Mouse (Mus musculus): Measurements from ENCODE around the gene Mrpl43. TPM values are rescaled to one million over a fixed set of nuclear protein-coding genes. Genes with fewer than 3 reads are reported as not detected.

Mrpl43 gene
- polyA plus RNA-seq, 1 experiment from 2014 or later, result 79.4 TPM

- Histone ChIP-seq H3K36me3 (peaks cover 83% of the 10 kb centered on the region), H3K9me3 (replicated peaks) (no peaks in the 10 kb centered on the region), H3K27me3 (no peaks in the 10 kb centered on the region), H3K4me3 (no peak overlapping the region), H3K4me2 (replicated peaks) (no peak overlapping the region), H3K9ac (no peak overlapping the region), H3K4me1 (no peaks in the 10 kb centered on the region), H3K27ac (no peak overlapping the region)
- no peak for ATAC-seq (ENCODE audit: low FRiP score)
- 89% methylated on average over 8 of the region's 8 CpGs for WGBS
These were observed 6.6 kb downstream of the Mrpl43 start for GRCm38 (mm10) chr19:44999647-45000046.

GRCm38 (mm10) chr19:44997786-44998185 is 8.5 kb downstream of the Mrpl43 start:
- no peak overlapping the region for H3K27ac ChIP-seq
- 82% methylated on average over 11 of the region's 11 CpGs for WGBS
- ATAC-seq (ENCODE audit: low FRiP score), result no peak
- H3K4me3 ChIP-seq, result no peak overlapping the region
- peaks cover 69% of the 10 kb centered on the region for H3K36me3 ChIP-seq
- no peaks in the 10 kb centered on the region for H3K27me3 ChIP-seq
- H3K9ac ChIP-seq, result no peak overlapping the region
- no peak overlapping the region for H3K4me2 ChIP-seq (replicated peaks)
- no peaks in the 10 kb centered on the region for H3K9me3 ChIP-seq (replicated peaks)
- H3K4me1 ChIP-seq, result no peaks in the 10 kb centered on the region

- Histone ChIP-seq H3K4me2 (replicated peaks) (no peak overlapping the region), H3K4me3 (no peak overlapping the region), H3K4me1 (peaks cover 30% of the 10 kb centered on the region), H3K27ac (no peak overlapping the region), H3K9ac (no peak overlapping the region), H3K27me3 (no peaks in the 10 kb centered on the region), H3K36me3 (peaks cover 19% of the 10 kb centered on the region), H3K9me3 (replicated peaks) (no peaks in the 10 kb centered on the region)
- no peak for ATAC-seq (ENCODE audit: low FRiP score)
- 65% methylated on average over 7 of the region's 7 CpGs for WGBS
These were observed 13.5 kb downstream of the Mrpl43 start for GRCm38 (mm10) chr19:44992712-44993111.

- no peak overlapping the region for H3K4me2 ChIP-seq (replicated peaks)
- peaks cover 15% of the 10 kb centered on the region; the same call in 1 of the 2 replicates for H3K36me3 ChIP-seq
- no peaks in the 10 kb centered on the region for H3K27me3 ChIP-seq
- 50% methylated on average over 7 of the region's 7 CpGs for WGBS
- H3K4me1 ChIP-seq, result peaks cover 30% of the 10 kb centered on the region
- H3K27ac ChIP-seq, result no peak overlapping the region
- H3K9me3 ChIP-seq (replicated peaks), result no peaks in the 10 kb centered on the region
- no peak for ATAC-seq (ENCODE audit: low FRiP score)
- H3K4me3 ChIP-seq, result no peak overlapping the region
- no peak overlapping the region for H3K9ac ChIP-seq
These were observed 14.0 kb downstream of the Mrpl43 start for GRCm38 (mm10) chr19:44992246-44992645.

GRCm38 (mm10) chr19:44991031-44991430 is 15.2 kb downstream of the Mrpl43 start:
- 0 out of 2 replicates have a peak, but pooled peaks cover 4% of the 10 kb centered on the region for H3K36me3 ChIP-seq
- peak overlapping the region; percentile 67; the same call in 1 of the 2 replicates for H3K4me3 ChIP-seq
- H3K4me1 ChIP-seq, result peaks cover 30% of the 10 kb centered on the region
- ATAC-seq (ENCODE audit: low FRiP score), result no peak
- peak overlapping the region; percentile 78 for H3K4me2 ChIP-seq (replicated peaks)
- no peaks in the 10 kb centered on the region for H3K27me3 ChIP-seq
- no peaks in the 10 kb centered on the region for H3K9me3 ChIP-seq (replicated peaks)
- peak overlapping the region; percentile 86 for H3K9ac ChIP-seq
- 72% methylated on average over 8 of the region's 8 CpGs for WGBS
- H3K27ac ChIP-seq, result no peak overlapping the region

GRCm38 (mm10) chr19:44989567-44990495 is 16.4 kb downstream of the Mrpl43 start:
- H3K4me3 ChIP-seq, result peak overlapping the region; percentile 67
- 6% methylated on average over 22 of the region's 22 CpGs for WGBS
- no peaks in the 10 kb centered on the region for H3K9me3 ChIP-seq (replicated peaks)
- peak overlapping the region; percentile 78 for H3K4me2 ChIP-seq (replicated peaks)
- H3K9ac ChIP-seq, result peak overlapping the region; percentile 86
- H3K27ac ChIP-seq, result peak overlapping the region; percentile 57
- H3K4me1 ChIP-seq, result peaks cover 30% of the 10 kb centered on the region
- 0 out of 2 replicates have a peak, but pooled peaks cover 4% of the 10 kb centered on the region for H3K36me3 ChIP-seq
- ATAC-seq (ENCODE audit: low FRiP score), result peak; percentile 47; the same call in 1 of the 2 replicates
- H3K27me3 ChIP-seq, result no peaks in the 10 kb centered on the region

- peak within 1 kb of the TSS; percentile 78 for H3K4me2 ChIP-seq (replicated peaks)
- H3K27ac ChIP-seq, result peak within 1 kb of the TSS; percentile 57
- H3K27me3 ChIP-seq, result no peaks in the 10 kb centered on the region
- WGBS, result 1% methylated on average over 49 of the region's 58 CpGs
- ATAC-seq (ENCODE audit: low FRiP score), result peak; percentile 84
- H3K36me3 ChIP-seq, result 0 out of 2 replicates have a peak, but pooled peaks cover 4% of the 10 kb centered on the region
- H3K9ac ChIP-seq, result peak within 1 kb of the TSS; percentile 86
- peak within 1 kb of the TSS; percentile 67 for H3K4me3 ChIP-seq
- H3K4me1 ChIP-seq, result peaks cover 30% of the 10 kb centered on the region
- H3K9me3 ChIP-seq (replicated peaks), result no peaks in the 10 kb centered on the region
These were observed 17.2 kb downstream of the Mrpl43 start, which contains the start of gene Sema4g for GRCm38 (mm10) chr19:44988831-44989566. TSS of gene Sema4g (plus strand) at chr19:44989101.

GRCm38 (mm10) chr19:44988321-44988720 is 17.9 kb downstream of the Mrpl43 start:
- WGBS, result 37% methylated on average over 9 of the region's 9 CpGs

GRCm38 (mm10) chr19:44987851-44988250 is 18.4 kb downstream of the Mrpl43 start:
- 66% methylated on average over 6 of the region's 6 CpGs for WGBS
- Histone ChIP-seq H3K9ac (no peak overlapping the region), H3K4me2 (replicated peaks) (no peak overlapping the region)

More at GRCm38 (mm10) chr19:44988321-44988720, 17.9 kb downstream of the Mrpl43 start:
- Histone ChIP-seq H3K4me1 (peaks cover 30% of the 10 kb centered on the region), H3K27ac (peak overlapping the region; percentile 57; the same call in 1 of the 2 replicates), H3K9me3 (replicated peaks) (no peaks in the 10 kb centered on the region), H3K4me3 (peak overlapping the region; percentile 67), H3K27me3 (no peaks in the 10 kb centered on the region), H3K36me3 (0 out of 2 replicates have a peak, but pooled peaks cover 4% of the 10 kb centered on the region), H3K4me2 (replicated peaks) (peak overlapping the region; percentile 78), H3K9ac (peak overlapping the region; percentile 86; the same call in 1 of the 2 replicates)
- ATAC-seq (ENCODE audit: low FRiP score), result no peak

GRCm38 (mm10) chr19:44987004-44987403 is 19.2 kb downstream of the Mrpl43 start:
- 70% methylated on average over 6 of the region's 6 CpGs for WGBS
- Histone ChIP-seq H3K4me2 (replicated peaks) (no peak overlapping the region), H3K36me3 (0 out of 2 replicates have a peak, but pooled peaks cover under 1% of the 10 kb centered on the region), H3K9me3 (replicated peaks) (no peaks in the 10 kb centered on the region), H3K9ac (no peak overlapping the region), H3K4me3 (no peak overlapping the region), H3K27ac (no peak overlapping the region), H3K27me3 (no peaks in the 10 kb centered on the region), H3K4me1 (peaks cover 30% of the 10 kb centered on the region)
- ATAC-seq (ENCODE audit: low FRiP score), result no peak

More at GRCm38 (mm10) chr19:44987851-44988250, 18.4 kb downstream of the Mrpl43 start:
- Histone ChIP-seq H3K9me3 (replicated peaks) (no peaks in the 10 kb centered on the region), H3K4me3 (no peak overlapping the region), H3K36me3 (0 out of 2 replicates have a peak, but pooled peaks cover under 1% of the 10 kb centered on the region), H3K27me3 (no peaks in the 10 kb centered on the region), H3K27ac (no peak overlapping the region), H3K4me1 (peaks cover 30% of the 10 kb centered on the region)
- no peak for ATAC-seq (ENCODE audit: low FRiP score)

GRCm38 (mm10) chr19:44985159-44985988 is 20.9 kb downstream of the Mrpl43 start:
- Histone ChIP-seq H3K4me2 (replicated peaks) (no peak overlapping the region), H3K9ac (no peak overlapping the region), H3K36me3 (peaks cover 15% of the 10 kb centered on the region), H3K9me3 (replicated peaks) (no peaks in the 10 kb centered on the region), H3K4me3 (no peak overlapping the region), H3K27me3 (no peaks in the 10 kb centered on the region), H3K27ac (no peak overlapping the region), H3K4me1 (peaks cover 15% of the 10 kb centered on the region)
- 63% methylated on average over 5 of the region's 5 CpGs for WGBS
- no peak for ATAC-seq (ENCODE audit: low FRiP score)

All from hindbrain, embryonic 12.5 days (tissue).